Mouse (Mus musculus): ENCODE results near the gene Cd300lg.

- TF ChIP-seq TAL1 (conservative IDR thresholded peaks at IDR 0.05; ENCODE audit: low read depth, low read length) (no peak), CTCF (IDR thresholded peaks at IDR 0.05; ENCODE audit: low read depth, low read length) (no peak), GATA1 (IDR thresholded peaks at IDR 0.05; ENCODE audit: borderline replicate concordance, low read length) (no peak), GATA2 (IDR thresholded peaks at IDR 0.05; ENCODE audit: borderline replicate concordance, low read depth, low read length) (no peak), POLR2AphosphoS5 (IDR thresholded peaks at IDR 0.05; ENCODE audit: insufficient replicate concordance, low read depth, low read length) (no peak)
These were observed 13.8 kb upstream of the Cd300lg start for GRCm38 (mm10) chr11:102027361-102028017.

Data from G1E (cell line).